Mouse (Mus musculus) C2C12 (cell line): ENCODE data around the gene Hmga2.

Experiments used
- CTCF ChIP-seq: IDR thresholded peaks from one replicate; pipeline ENCODE4 v1.5.1; 2011; ENCODE audit not compliant: control insufficient read depth, insufficient read depth, insufficient read length
- FOSL1 ChIP-seq: IDR thresholded peaks from one replicate; pipeline ENCODE4 v1.8.0; 2011; ENCODE audit warnings: mild to moderate bottlenecking, low read length; ENCODE audit not compliant: poor library complexity, insufficient read depth, severe bottlenecking
- MYOD1 ChIP-seq: IDR thresholded peaks from one replicate; pipeline ENCODE4 v1.6.1; 2011; ENCODE audit warnings: low read depth; ENCODE audit not compliant: control insufficient read depth, insufficient read length

GRCm38 (mm10) chr10:120476516-120477336 lies 457 bp upstream of the Hmga2 start:
- TF ChIP-seq FOSL1 (no peak), MYOD1 (no peak), CTCF (no peak)
